Mouse (Mus musculus) hindbrain, embryonic 12.5 days (tissue): ENCODE results near the gene Max. TPM values are rescaled to one million over a fixed set of nuclear protein-coding genes. Genes with fewer than 3 reads are reported as not detected.

Source experiments
- ATAC-seq: fragments of 200-750 bp; cut with Nextera tagmentation; 2 replicates; pipeline ENCODE4 v1.8.0; 2017; ENCODE audit warnings: moderate TSS enrichment; ENCODE audit not compliant: low FRiP score
- H3K27ac ChIP-seq: fragments of 300-500 bp; sonication (generic); 2 replicates; pipeline ENCODE4 v1.5.1; 2016; ENCODE audit warnings: mild to moderate bottlenecking
- H3K27me3 ChIP-seq: fragments of 300-500 bp; sonication (generic); 2 replicates; pipeline ENCODE4 v1.6.1; 2016; ENCODE audit warnings: mild to moderate bottlenecking
- H3K36me3 ChIP-seq: fragments of 300-500 bp; sonication (generic); 2 replicates; pipeline ENCODE4 v1.6.1; 2016; ENCODE audit warnings: mild to moderate bottlenecking
- H3K4me1 ChIP-seq: fragments of 300-500 bp; sonication (generic); 2 replicates; pipeline ENCODE4 v1.6.1; 2016
- H3K4me2 ChIP-seq: fragments of 300-500 bp; sonication (generic); replicated peaks from 2 replicates; pipeline ENCODE4 v1.6.1; 2016; ENCODE audit warnings: mild to moderate bottlenecking
- H3K4me3 ChIP-seq: fragments of 300-500 bp; sonication (generic); 2 replicates; pipeline ENCODE4 v1.5.1; 2016; ENCODE audit warnings: mild to moderate bottlenecking
- H3K9ac ChIP-seq: fragments of 300-500 bp; sonication (generic); 2 replicates; pipeline ENCODE4 v1.6.1; 2016; ENCODE audit warnings: mild to moderate bottlenecking, moderate library complexity
- H3K9me3 ChIP-seq: fragments of 300-500 bp; sonication (generic); replicated peaks from 2 replicates; pipeline ENCODE4 v1.6.1; 2016; ENCODE audit warnings: mild to moderate bottlenecking
- WGBS: fragments of 180-500 bp; shearing (Covaris S2); methylation state at CpG from one replicate; pipeline ENCODE4 v1.1.7; 2016; 5-methylcytosine and 5-hydroxymethylcytosine counted together
- polyA plus RNA-seq: library from polyadenylated mRNA; unstranded; fragments of >200 nt; fragmentation: Nextera tagmentation; extraction: Ambion mirVana; gene quantifications from 2 replicates; pipeline ENCODE4 v1.2.1, GENCODE M21; 2016

Gene Max
- polyA plus RNA-seq, 1 experiment from 2014 or later: 17.2 TPM

DNA sequence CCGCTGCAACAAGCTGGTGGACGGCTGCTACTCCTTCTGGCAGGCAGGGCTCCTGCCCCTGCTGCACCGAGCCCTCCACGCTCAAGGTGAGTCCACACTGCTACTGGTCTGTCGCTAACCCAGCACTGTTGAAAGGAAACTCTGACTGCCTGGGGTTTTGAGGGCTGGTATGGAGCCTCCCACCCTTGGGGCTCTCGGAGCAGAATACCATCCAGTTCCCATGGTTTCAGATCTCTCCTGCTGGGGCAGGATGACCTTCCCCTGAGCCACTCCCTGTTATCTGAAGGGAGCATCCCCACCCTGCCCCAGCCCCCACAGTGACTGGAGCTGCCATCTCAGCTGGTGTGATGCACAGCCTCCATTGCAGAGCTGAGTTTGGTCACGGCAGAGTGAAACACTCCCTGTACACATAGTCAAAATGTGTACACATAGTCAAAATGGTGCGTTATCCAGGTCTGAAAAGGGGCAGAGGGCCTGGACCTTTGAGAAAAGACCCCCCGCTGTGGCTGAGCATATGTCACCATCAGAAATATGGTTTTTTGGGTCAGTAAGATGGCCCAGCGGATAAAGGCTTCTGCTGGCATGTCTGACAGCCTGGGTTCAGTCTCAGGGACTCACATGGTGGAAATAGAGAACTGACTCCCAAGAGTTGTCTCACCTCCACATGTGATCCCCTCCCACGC is 51.6 kb downstream of the Max start:
- 67% methylated on average over 11 of the region's 11 CpGs for WGBS
- H3K4me2 ChIP-seq: no peak overlapping the region
- ATAC-seq: peak; percentile 22; the same call in 1 of the 2 replicates
- peaks cover 30% of the 10 kb centered on the region for H3K36me3 ChIP-seq
- H3K4me3 ChIP-seq: no peak overlapping the region
- no peak overlapping the region for H3K9ac ChIP-seq
- H3K27me3 ChIP-seq: no peaks in the 10 kb centered on the region
- H3K4me1 ChIP-seq: peaks cover 11% of the 10 kb centered on the region
- no peaks in the 10 kb centered on the region for H3K9me3 ChIP-seq
- H3K27ac ChIP-seq: no peak overlapping the region

DNA sequence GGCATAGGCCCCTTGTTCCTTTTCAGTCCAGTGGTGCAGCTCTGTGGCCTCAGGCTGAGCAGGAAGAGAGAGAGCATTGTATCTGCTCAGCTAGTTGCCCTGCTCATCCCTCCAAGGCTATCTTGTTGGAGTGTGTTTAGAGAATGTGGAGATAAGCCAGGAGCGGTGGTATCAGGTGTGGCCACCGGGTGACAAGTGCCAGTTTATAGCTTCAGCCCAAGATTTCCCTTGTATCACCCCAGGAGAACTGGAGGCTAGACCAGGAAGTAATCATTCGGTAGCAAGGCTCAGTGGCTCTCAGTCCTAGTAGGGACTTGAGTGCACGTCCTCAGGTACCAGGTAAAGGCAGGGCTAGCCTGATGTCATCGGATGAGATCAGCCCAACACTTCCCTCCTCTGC is 52.8 kb downstream of the Max start:
- H3K27ac ChIP-seq: no peak overlapping the region
- no peaks in the 10 kb centered on the region for H3K9me3 ChIP-seq
- H3K9ac ChIP-seq: no peak overlapping the region
- peaks cover 25% of the 10 kb centered on the region for H3K36me3 ChIP-seq
- H3K4me2 ChIP-seq: no peak overlapping the region
- no peak overlapping the region for H3K4me3 ChIP-seq
- H3K4me1 ChIP-seq: peaks cover 11% of the 10 kb centered on the region
- H3K27me3 ChIP-seq: no peaks in the 10 kb centered on the region
- 89% methylated on average over 5 of the region's 5 CpGs for WGBS
- ATAC-seq: no peak

DNA sequence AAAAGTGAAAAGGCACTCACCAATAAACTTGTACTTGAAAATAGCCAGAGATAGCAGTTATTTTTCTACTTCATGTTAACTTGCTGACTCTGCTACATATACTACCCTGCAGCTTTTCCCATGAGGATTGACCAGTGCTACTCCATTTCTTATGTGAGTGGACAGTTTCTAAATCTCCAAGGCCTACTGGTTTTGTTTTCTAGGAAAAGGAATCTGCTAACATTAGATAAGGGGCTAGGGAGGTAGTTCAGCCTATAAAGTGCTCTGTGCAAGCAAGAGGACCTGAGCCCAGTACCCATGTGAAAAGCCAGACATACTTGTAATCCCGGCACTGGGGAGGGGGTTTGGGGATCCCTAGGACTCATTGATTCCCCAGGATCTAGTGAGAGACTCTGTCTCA is 55.7 kb downstream of the Max start:
- Histone ChIP-seq H3K27me3 (no peaks in the 10 kb centered on the region), H3K4me1 (peaks cover 8% of the 10 kb centered on the region)
- WGBS: 77% methylated on average over 1 of the region's 1 CpGs

DNA sequence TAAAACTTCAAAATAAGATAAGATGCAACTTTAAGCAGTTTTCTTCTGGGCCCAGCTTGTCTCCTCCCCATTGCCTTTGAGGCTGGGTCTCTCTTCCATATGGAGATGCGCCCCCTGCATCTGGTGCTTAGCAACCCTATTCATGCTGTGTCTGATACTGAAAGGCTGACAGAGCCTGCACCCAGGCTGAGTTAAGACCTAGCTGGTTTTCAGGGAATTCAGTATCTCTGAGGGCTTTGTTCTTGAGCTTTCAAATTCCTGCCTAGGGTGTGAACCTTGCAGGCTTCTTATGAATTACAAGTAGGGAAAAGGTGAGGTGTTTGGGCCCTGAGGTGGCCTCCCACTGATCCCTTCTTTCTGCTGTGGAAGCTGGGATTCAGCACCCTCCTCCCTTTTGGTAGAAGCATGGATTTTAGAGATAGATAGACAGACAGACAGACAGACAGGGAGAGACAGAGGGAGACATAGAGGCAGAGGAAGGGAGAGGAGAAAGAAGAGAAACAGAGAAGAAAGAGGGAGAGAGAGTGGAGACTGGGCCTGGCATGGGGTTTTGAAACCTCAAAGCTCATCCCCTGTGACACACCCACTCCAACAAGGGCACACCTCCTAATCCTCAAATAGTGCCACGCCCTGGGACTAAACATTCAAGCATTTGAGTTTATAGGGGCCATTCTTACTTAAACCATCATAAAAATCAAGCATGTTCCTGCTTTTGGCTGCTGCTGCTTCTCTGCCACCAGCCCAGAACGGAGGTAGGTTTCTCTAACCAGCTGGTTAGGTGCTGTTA is 60.3 kb downstream of the Max start:
- Histone ChIP-seq H3K4me2 (no peak overlapping the region), H3K9me3 (no peaks in the 10 kb centered on the region), H3K4me3 (no peak overlapping the region), H3K27ac (no peak overlapping the region), H3K36me3 (peaks cover 15% of the 10 kb centered on the region), H3K27me3 (no peaks in the 10 kb centered on the region), H3K4me1 (no peaks in the 10 kb centered on the region), H3K9ac (no peak overlapping the region)
- WGBS: 67% methylated on average over 3 of the region's 3 CpGs
- no peak for ATAC-seq

More for the DNA sequence above, 55.7 kb downstream of the Max start:
- no peaks in the 10 kb centered on the region for H3K9me3 ChIP-seq
- no peak for ATAC-seq
- H3K4me2 ChIP-seq: no peak overlapping the region
- H3K4me3 ChIP-seq: no peak overlapping the region
- H3K9ac ChIP-seq: no peak overlapping the region
- no peak overlapping the region for H3K27ac ChIP-seq
- H3K36me3 ChIP-seq: peaks cover 27% of the 10 kb centered on the region

DNA sequence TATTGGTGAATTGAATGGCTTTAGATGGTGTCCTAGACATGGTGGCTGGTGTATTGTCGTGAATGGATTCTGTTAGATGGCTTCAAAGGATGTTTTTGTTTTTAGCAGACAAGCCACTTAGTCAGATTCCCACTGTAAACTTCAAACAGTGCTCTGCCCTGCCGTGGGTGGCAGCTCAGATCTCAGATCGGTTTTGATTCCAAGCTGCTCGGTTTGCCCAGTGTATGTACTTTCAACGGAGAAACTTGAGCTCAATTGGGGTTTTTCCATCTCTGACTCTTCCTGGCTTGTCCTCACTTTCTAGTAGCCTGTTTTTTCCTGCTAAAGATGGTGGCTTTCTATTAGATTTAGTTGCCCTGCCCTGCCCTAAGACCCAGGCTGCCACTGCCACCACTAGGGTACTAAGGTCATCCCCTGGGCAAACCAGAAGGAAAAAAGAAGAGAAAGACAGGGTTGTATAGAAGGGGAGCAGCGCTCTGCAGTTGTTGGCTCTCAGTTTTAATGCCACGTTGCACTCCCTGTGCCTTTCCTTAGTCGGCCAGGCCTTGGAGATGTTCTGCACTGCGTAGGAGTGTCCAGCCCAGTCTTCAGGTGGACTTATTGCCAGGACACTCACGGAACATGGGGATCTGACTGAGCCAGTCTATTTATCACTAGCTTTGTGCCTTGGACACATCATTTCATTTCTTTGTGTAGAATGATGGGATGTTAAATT is 62.6 kb downstream of the Max start:
- 90% methylated on average over 10 of the region's 10 CpGs for WGBS
- Histone ChIP-seq H3K36me3 (peaks cover 14% of the 10 kb centered on the region; the same call in 1 of the 2 replicates), H3K4me2 (no peak overlapping the region), H3K9ac (no peak overlapping the region), H3K4me1 (peaks cover 4% of the 10 kb centered on the region; the same call in 1 of the 2 replicates), H3K9me3 (no peaks in the 10 kb centered on the region), H3K27ac (no peak overlapping the region), H3K27me3 (no peaks in the 10 kb centered on the region), H3K4me3 (no peak overlapping the region)
- no peak for ATAC-seq

DNA sequence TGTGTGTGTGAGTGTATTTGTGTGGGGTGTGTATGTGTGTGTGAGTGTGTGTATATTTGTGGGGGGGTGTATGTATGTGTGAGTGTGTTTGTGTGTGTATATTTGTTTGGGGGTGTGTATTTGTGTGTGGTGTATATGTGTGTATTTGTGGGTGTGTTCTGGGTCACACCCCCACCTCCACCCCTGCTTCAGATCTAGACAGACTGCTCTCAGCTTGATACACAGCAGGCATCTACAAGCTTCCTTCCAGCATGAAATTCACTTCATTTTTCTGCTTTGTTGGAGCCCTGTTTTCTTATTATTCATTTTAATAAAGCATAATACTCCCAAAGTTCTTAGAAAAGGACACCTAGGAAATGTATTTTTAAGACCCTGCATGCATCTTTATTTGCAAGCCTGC is 63.9 kb downstream of the Max start:
- Histone ChIP-seq H3K4me3 (no peak overlapping the region), H3K36me3 (peaks cover 14% of the 10 kb centered on the region; the same call in 1 of the 2 replicates), H3K27ac (no peak overlapping the region), H3K4me1 (peaks cover 4% of the 10 kb centered on the region; the same call in 1 of the 2 replicates), H3K9ac (no peak overlapping the region), H3K4me2 (no peak overlapping the region), H3K9me3 (no peaks in the 10 kb centered on the region), H3K27me3 (no peaks in the 10 kb centered on the region)
- no peak for ATAC-seq

DNA sequence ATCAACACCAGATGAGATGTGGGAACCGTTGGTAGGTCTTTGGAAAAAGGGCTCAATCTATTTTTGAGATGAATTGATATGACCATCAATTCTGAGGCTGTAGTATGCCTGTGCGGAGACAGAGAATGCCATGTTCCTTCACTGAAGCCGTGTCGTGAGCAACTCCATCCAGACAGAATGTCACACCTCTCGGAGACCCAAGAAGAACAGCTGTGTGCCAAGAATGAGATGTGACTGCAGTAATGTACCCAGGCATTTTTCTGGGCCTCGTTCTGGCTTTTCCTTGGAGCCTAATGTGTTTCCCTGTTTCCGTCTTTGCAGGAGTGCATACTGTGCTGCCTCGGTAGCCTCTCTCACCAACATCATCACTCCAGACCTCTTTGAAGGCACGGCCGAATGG is 65.0 kb downstream of the Max start:
- no peak overlapping the region for H3K4me3 ChIP-seq
- no peak overlapping the region for H3K4me2 ChIP-seq
- peaks cover 21% of the 10 kb centered on the region; the same call in 1 of the 2 replicates for H3K36me3 ChIP-seq
- 83% methylated on average over 10 of the region's 10 CpGs for WGBS
- no peak for ATAC-seq
- no peaks in the 10 kb centered on the region for H3K9me3 ChIP-seq
- H3K9ac ChIP-seq: no peak overlapping the region
- no peaks in the 10 kb centered on the region for H3K27me3 ChIP-seq
- H3K27ac ChIP-seq: no peak overlapping the region
- H3K4me1 ChIP-seq: peaks cover 4% of the 10 kb centered on the region; the same call in 1 of the 2 replicates

DNA sequence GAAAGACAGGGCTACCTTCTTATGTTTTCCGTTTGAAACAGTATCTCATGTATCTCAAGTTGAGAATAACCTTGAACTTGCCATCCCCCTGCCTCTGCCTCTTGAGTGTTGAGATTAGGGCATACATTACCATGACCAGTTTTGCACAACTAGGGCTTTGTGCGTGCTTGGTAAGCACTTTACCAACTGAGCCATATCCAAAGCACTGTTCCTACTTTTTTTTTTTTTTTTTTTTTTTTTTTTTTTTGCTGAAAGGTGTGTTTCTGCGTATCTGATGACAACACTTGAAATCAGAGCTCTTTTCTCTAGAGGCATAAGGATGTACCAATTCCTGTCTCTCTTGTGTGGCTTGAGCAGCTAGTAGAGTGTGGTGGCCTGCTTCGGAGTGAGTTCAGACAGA is 65.4 kb downstream of the Max start:
- ATAC-seq: no peak

DNA sequence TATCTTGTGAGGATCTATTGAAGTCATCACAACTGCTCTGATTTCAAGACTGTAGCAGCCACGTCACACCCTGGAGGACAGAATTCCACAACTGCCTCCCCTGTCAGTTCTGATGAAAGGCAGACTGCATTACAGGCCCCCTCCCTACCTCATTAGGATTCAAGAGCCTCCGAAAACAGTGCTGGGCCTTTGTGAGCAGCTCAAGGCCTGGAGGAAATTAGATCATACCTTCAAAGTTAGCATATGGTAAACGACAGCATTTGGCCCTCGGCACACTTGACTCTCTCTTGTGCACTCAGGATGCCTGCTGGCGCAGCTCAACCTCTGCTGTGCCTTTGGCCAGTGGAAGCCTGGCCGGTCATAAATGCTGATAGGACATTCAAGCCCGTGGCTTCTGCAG is 66.2 kb downstream of the Max start:
- no peak overlapping the region for H3K27ac ChIP-seq
- H3K4me1 ChIP-seq: peaks cover 4% of the 10 kb centered on the region; the same call in 1 of the 2 replicates
- H3K4me3 ChIP-seq: no peak overlapping the region
- H3K9me3 ChIP-seq: no peaks in the 10 kb centered on the region
- WGBS: 41% methylated on average over 7 of the region's 7 CpGs
- no peaks in the 10 kb centered on the region for H3K27me3 ChIP-seq
- ATAC-seq: peak; percentile 16; the same call in 1 of the 2 replicates
- no peak overlapping the region for H3K9ac ChIP-seq
- no peak overlapping the region for H3K4me2 ChIP-seq
- peaks cover 27% of the 10 kb centered on the region; the same call in 1 of the 2 replicates for H3K36me3 ChIP-seq

More for the DNA sequence above, 65.4 kb downstream of the Max start:
- Histone ChIP-seq H3K9me3 (no peaks in the 10 kb centered on the region), H3K36me3 (peaks cover 25% of the 10 kb centered on the region; the same call in 1 of the 2 replicates), H3K27me3 (no peaks in the 10 kb centered on the region), H3K9ac (no peak overlapping the region), H3K27ac (no peak overlapping the region), H3K4me1 (peaks cover 4% of the 10 kb centered on the region; the same call in 1 of the 2 replicates), H3K4me2 (no peak overlapping the region), H3K4me3 (no peak overlapping the region)
- 95% methylated on average over 4 of the region's 4 CpGs for WGBS

DNA sequence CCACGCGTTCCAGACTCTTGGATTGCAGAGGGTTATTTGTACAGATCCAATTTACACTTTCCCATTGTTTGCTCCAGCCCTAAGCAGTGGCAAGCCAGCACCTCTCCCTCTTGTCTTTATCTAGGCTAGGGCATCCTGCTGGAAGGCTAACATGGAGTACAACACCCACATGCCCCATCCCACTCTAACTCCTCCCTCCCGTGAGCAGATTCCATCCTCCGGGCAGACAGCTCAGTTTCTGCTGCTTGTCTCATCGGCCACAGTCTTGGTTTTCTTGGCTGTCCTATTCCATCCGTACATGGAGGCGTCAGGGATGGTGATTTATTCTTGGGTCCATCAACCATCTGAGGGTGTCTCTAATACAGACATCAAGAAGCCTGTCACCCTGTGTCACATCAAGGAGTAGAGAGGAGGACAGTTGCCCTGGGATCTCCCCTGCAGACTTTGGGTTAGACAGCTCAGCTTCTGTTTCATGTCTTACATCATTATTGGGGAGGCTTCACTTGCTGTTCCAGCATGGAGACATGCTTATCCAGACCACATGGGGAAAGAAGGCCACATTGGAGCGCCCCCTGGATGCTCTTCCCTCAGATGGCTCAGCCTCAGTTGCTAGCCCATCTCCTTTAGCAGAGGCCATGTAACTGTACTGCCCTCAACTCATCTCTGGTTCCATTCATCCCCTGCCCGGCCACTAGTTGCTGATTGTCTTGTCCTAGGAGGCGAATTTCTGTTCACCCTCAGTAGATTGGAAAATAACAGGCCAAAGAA is 67.0 kb downstream of the Max start:
- no peaks in the 10 kb centered on the region for H3K9me3 ChIP-seq
- WGBS: 80% methylated on average over 10 of the region's 10 CpGs
- no peak overlapping the region for H3K4me2 ChIP-seq
- no peaks in the 10 kb centered on the region for H3K27me3 ChIP-seq
- no peak for ATAC-seq
- H3K27ac ChIP-seq: no peak overlapping the region
- peaks cover 4% of the 10 kb centered on the region; the same call in 1 of the 2 replicates for H3K4me1 ChIP-seq
- no peak overlapping the region for H3K4me3 ChIP-seq
- peaks cover 20% of the 10 kb centered on the region; the same call in 1 of the 2 replicates for H3K36me3 ChIP-seq
- no peak overlapping the region for H3K9ac ChIP-seq

DNA sequence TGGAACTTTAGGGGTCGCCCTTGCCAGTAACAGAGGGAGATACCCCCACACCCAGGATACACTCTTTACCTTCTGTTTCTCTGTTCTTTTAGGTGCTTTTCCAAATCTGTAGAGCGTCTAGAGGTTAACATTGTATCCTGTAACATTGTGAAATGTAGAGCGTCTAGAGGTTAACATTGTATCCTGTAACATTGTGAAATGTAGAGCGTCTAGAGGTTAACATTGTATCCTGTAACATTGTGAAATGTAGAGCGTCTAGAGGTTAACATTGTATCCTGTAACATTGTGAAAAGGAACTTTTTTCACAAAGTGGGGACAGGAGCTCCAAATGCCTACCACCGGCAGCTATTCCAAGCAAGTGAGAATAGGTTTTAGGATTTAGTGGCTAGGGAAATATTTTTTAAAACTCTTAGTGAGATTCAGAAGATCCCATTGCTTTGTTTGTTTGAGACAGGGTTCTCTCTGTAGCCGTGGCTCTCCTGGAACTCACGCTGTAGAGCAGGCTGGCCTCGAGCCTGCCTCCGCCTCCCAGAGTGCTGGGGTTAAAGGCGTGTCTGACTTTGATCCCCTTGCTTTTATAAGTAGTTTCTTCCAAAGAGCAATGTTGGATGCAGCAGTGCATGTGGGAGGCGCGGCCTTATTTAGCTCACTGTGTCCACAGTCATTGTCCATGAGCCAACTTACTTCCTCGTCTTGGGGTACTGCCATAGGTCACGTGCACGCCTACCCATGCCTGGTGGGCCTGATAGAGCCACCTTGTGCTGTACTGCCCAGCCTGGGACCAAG is 68.9 kb downstream of the Max start:
- no peak for ATAC-seq
- Histone ChIP-seq H3K27me3 (no peaks in the 10 kb centered on the region), H3K4me1 (peaks cover 4% of the 10 kb centered on the region; the same call in 1 of the 2 replicates), H3K4me3 (no peak overlapping the region), H3K9me3 (no peaks in the 10 kb centered on the region), H3K4me2 (no peak overlapping the region), H3K27ac (no peak overlapping the region), H3K9ac (no peak overlapping the region), H3K36me3 (0 out of 2 replicates have a peak, but pooled peaks cover 17% of the 10 kb centered on the region)
- 92% methylated on average over 16 of the region's 16 CpGs for WGBS
